Mouse (Mus musculus) midbrain, postnatal 0 days (tissue): ENCODE measurements at regions not wholly inside any gene's neighbourhood (a gene's known extent, or its start where the extent isn't known, plus 50 kb on each side); places are given as distances from the start of the nearest gene placed in this dataset.

Experiments used
- ATAC-seq: fragments of 200-750 bp; cut with Nextera tagmentation; 2 replicates; pipeline ENCODE4 v1.8.0; 2017; ENCODE audit warnings: moderate number of reproducible peaks, mild to moderate bottlenecking, moderate TSS enrichment, moderate library complexity; ENCODE audit not compliant: low FRiP score
- DNase-seq: peaks from one replicate; pipeline ENCODE4 v3.0.0-alpha.2; 2015; ENCODE audit warnings: low spot score
- H3K27ac ChIP-seq: fragments of 300-500 bp; sonication (generic); 2 replicates; pipeline ENCODE4 v1.5.1; 2014; ENCODE audit warnings: low read depth, mild to moderate bottlenecking, low read length, mixed read lengths
- H3K27me3 ChIP-seq: fragments of 300-500 bp; sonication (generic); 2 replicates; pipeline ENCODE4 v1.6.1; 2014; ENCODE audit warnings: low read length, control low read depth, mixed read lengths; ENCODE audit not compliant: insufficient read depth
- H3K36me3 ChIP-seq: fragments of 300-500 bp; sonication (generic); 2 replicates; pipeline ENCODE4 v1.6.1; 2014; ENCODE audit warnings: low read length, control low read depth, mixed read lengths; ENCODE audit not compliant: insufficient read depth
- H3K4me1 ChIP-seq: fragments of 300-500 bp; sonication (generic); 2 replicates; pipeline ENCODE4 v1.6.1; 2014; ENCODE audit warnings: mild to moderate bottlenecking, control low read depth, antibody characterized with exemption, low read length, mixed read lengths; ENCODE audit not compliant: insufficient read depth
- H3K4me2 ChIP-seq: fragments of 300-500 bp; sonication (generic); 2 replicates; pipeline ENCODE4 v1.6.1; 2014; ENCODE audit warnings: low read depth, mild to moderate bottlenecking, low read length, mixed read lengths; ENCODE audit not compliant: poor library complexity, severe bottlenecking
- H3K4me3 ChIP-seq: fragments of 300-500 bp; sonication (generic); 2 replicates; pipeline ENCODE4 v1.5.1; 2014; ENCODE audit warnings: low read depth, mild to moderate bottlenecking, low read length, moderate library complexity
- H3K9ac ChIP-seq: fragments of 300-500 bp; sonication (generic); replicated peaks from 2 replicates; pipeline ENCODE4 v1.6.1; 2014; ENCODE audit warnings: mild to moderate bottlenecking, low read length, moderate library complexity, mixed read lengths; ENCODE audit not compliant: poor library complexity, severe bottlenecking
- H3K9me3 ChIP-seq: fragments of 300-500 bp; sonication (generic); 2 replicates; pipeline ENCODE4 v1.6.1; 2016; ENCODE audit warnings: low read length, control low read depth
- CTCF ChIP-seq: IDR thresholded peaks from 2 replicates; pipeline ENCODE4 v1.5.1; 2016; ENCODE audit warnings: antibody characterized with exemption, mild to moderate bottlenecking
- WGBS: fragments of 180-500 bp; shearing (Covaris S2); extraction: QIAGEN DNeasy Blood & Tissue Kit; methylation state at CpG from one replicate; pipeline ENCODE4 v1.1.7; 2014; 5-methylcytosine and 5-hydroxymethylcytosine counted together

- WGBS = 12% methylated on average over 3 of the region's 3 CpGs
- ATAC-seq = no peak
Measured at GRCm38 (mm10) chr4:23490224-23490623, 1002.1 kb upstream of the Pou3f2 start.

GRCm38 (mm10) chr4:23491255-23491654 lies 1003.1 kb upstream of the Pou3f2 start:
- DNase-seq (no peak), ATAC-seq (no peak)
- Histone ChIP-seq H3K9ac (no peak overlapping the region), H3K4me1 (no peaks in the 10 kb centered on the region), H3K27ac (no peak overlapping the region), H3K27me3 (no peaks in the 10 kb centered on the region), H3K36me3 (no peaks in the 10 kb centered on the region), H3K9me3 (no peaks in the 10 kb centered on the region), H3K4me2 (no peak overlapping the region), H3K4me3 (no peak overlapping the region)
- WGBS = 21% methylated on average over 2 of the region's 2 CpGs
- TF ChIP-seq CTCF = no peak

More at GRCm38 (mm10) chr4:23490224-23490623, 1002.1 kb upstream of the Pou3f2 start:
- Histone ChIP-seq H3K4me2 (no peak overlapping the region), H3K36me3 (no peaks in the 10 kb centered on the region), H3K4me3 (no peak overlapping the region), H3K27me3 (no peaks in the 10 kb centered on the region), H3K4me1 (no peaks in the 10 kb centered on the region), H3K9ac (no peak overlapping the region), H3K9me3 (no peaks in the 10 kb centered on the region), H3K27ac (no peak overlapping the region)
- DNase-seq = peak; percentile 37
- TF ChIP-seq CTCF = no peak

GRCm38 (mm10) chr4:23498710-23499109 lies 997.5 kb upstream of the Mms22l start:
- no peaks in the 10 kb centered on the region for H3K4me1 ChIP-seq
- no peak overlapping the region for H3K4me2 ChIP-seq
- no peak overlapping the region for H3K9ac ChIP-seq
- no peak overlapping the region for H3K4me3 ChIP-seq
- ATAC-seq = no peak
- H3K27me3 ChIP-seq = no peaks in the 10 kb centered on the region
- no peak for DNase-seq
- no peaks in the 10 kb centered on the region for H3K36me3 ChIP-seq
- no peaks in the 10 kb centered on the region for H3K9me3 ChIP-seq
- TF ChIP-seq CTCF = no peak
- WGBS = 77% methylated on average over 2 of the region's 2 CpGs
- H3K27ac ChIP-seq = no peak overlapping the region

GRCm38 (mm10) chr4:23504770-23505420 lies 991.4 kb upstream of the Mms22l start:
- ATAC-seq = no peak
- DNase-seq = no peak
- H3K9ac ChIP-seq = no peak overlapping the region
- H3K36me3 ChIP-seq = no peaks in the 10 kb centered on the region
- H3K4me2 ChIP-seq = no peak overlapping the region
- no peak for TF ChIP-seq CTCF
- H3K4me3 ChIP-seq = no peak overlapping the region
- no peaks in the 10 kb centered on the region for H3K4me1 ChIP-seq
- H3K27ac ChIP-seq = no peak overlapping the region
- 34% methylated on average over 6 of the region's 6 CpGs for WGBS
- no peaks in the 10 kb centered on the region for H3K27me3 ChIP-seq
- H3K9me3 ChIP-seq = no peaks in the 10 kb centered on the region

GRCm38 (mm10) chr4:23510873-23511272 lies 985.4 kb upstream of the Mms22l start:
- DNase-seq (no peak), ATAC-seq (no peak)
- Histone ChIP-seq H3K4me1 (no peaks in the 10 kb centered on the region), H3K9ac (no peak overlapping the region), H3K27ac (no peak overlapping the region), H3K4me3 (no peak overlapping the region), H3K4me2 (no peak overlapping the region), H3K36me3 (no peaks in the 10 kb centered on the region), H3K27me3 (no peaks in the 10 kb centered on the region), H3K9me3 (no peaks in the 10 kb centered on the region)
- WGBS = 28% methylated on average over 4 of the region's 4 CpGs
- no peak for TF ChIP-seq CTCF

- H3K27ac ChIP-seq = no peak overlapping the region
- H3K4me1 ChIP-seq = no peaks in the 10 kb centered on the region
- H3K27me3 ChIP-seq = no peaks in the 10 kb centered on the region
- DNase-seq = no peak
- no peak overlapping the region for H3K4me3 ChIP-seq
- no peak for TF ChIP-seq CTCF
- 43% methylated on average over 4 of the region's 4 CpGs for WGBS
- ATAC-seq = no peak
- H3K36me3 ChIP-seq = no peaks in the 10 kb centered on the region
- H3K4me2 ChIP-seq = no peak overlapping the region
- no peaks in the 10 kb centered on the region for H3K9me3 ChIP-seq
- H3K9ac ChIP-seq = no peak overlapping the region
Measured at GRCm38 (mm10) chr4:23512014-23512413, 984.2 kb upstream of the Mms22l start.
